In the genomic region with DNA sequence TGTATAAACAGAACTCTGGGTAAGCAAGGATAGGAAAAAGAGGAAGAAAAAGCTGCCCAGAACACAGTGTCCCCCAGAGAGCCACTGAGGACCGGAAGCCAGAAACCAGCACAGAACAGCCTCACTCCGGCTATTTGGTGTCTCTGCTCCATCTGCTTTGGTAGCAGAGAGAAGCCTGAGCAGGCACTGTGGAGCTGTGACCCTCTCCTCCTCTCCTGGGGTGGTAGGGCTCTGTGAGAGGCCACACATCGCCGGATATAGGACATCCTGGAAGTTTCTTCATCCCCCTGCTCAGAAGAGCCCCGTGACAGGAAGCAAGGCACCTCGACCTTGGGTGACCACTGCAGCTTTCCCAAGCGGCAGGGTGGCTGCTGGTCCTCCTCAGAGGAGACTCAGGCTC, we compare ENCODE assay signal across 12 mouse cellular contexts. TPM values are rescaled to one million over a fixed set of nuclear protein-coding genes. Genes with fewer than 3 reads are reported as not detected.
DNase-seq lines count a peak whose midpoint lies in the region; ATAC-seq and TF ChIP-seq lines count a peak whose summit lies in the region.
"Had no signal": no experiment of that assay in that cellular context is flagged by ENCODE, and none has a peak within 500 bp of the region (broad histone marks: within the 10 kb centered on the region; RNA-seq: fewer than 3 reads in every experiment).

No protein-coding gene starts in this region.

- no peak overlapping the region for H3K4me2 ChIP-seq in midbrain, embryonic 11.5 days
- no peak overlapping the region for H3K4me2 ChIP-seq in midbrain, postnatal 0 days (ENCODE audit: low read depth, low read length, poor library complexity, severe bottlenecking)
- H3K4me2 ChIP-seq in kidney, embryonic 15.5 days: no peak overlapping the region

- no peak for TF ChIP-seq CTCF in midbrain, postnatal 0 days (IDR thresholded peaks at IDR 0.05)

- WGBS in midbrain, embryonic 11.5 days: 67% methylated on average over 7 of the region's 7 CpGs
- WGBS in midbrain, postnatal 0 days: 67% methylated on average over 7 of the region's 7 CpGs
- 50% methylated on average over 7 of the region's 7 CpGs for WGBS in kidney, embryonic 15.5 days

- H3K4me3 ChIP-seq in midbrain, embryonic 11.5 days (ENCODE audit: low read depth, low read length): no peak overlapping the region
- H3K4me3 ChIP-seq in midbrain, postnatal 0 days (ENCODE audit: low read depth, low read length): no peak overlapping the region
- no peak overlapping the region for H3K4me3 ChIP-seq in kidney, embryonic 15.5 days (replicated peaks)

- no peak overlapping the region for H3K27ac ChIP-seq in midbrain, embryonic 11.5 days (ENCODE audit: low read depth, low read length)
- no peak overlapping the region for H3K27ac ChIP-seq in midbrain, postnatal 0 days (ENCODE audit: low read depth, low read length)
- peak overlapping the region; percentile 1; the same call in 1 of the 2 replicates for H3K27ac ChIP-seq in kidney, embryonic 15.5 days

- H3K4me1 ChIP-seq in midbrain, embryonic 11.5 days (ENCODE audit: control insufficient read depth, insufficient read depth, low read length): peaks cover 26% of the 10 kb centered on the region
- peaks cover 3% of the 10 kb centered on the region; the same call in 1 of the 2 replicates for H3K4me1 ChIP-seq in midbrain, postnatal 0 days (ENCODE audit: insufficient read depth, low read length)
- peaks cover 74% of the 10 kb centered on the region for H3K4me1 ChIP-seq in kidney, embryonic 15.5 days

- ATAC-seq in midbrain, embryonic 11.5 days (ENCODE audit: low FRiP score): no peak
- no peak for ATAC-seq in midbrain, postnatal 0 days (ENCODE audit: low FRiP score)
- ATAC-seq in kidney, embryonic 15.5 days (replicated peaks; ENCODE audit: low FRiP score): no peak
- ATAC-seq in CD4-positive, CD25-positive, alpha-beta regulatory T cell, adult 4 months: no peak
- ATAC-seq: hindbrain, embryonic 16.5 days had no signal

- peak; percentile 72 for DNase-seq in gastrocnemius, postnatal 25 days
- no peak for DNase-seq in gastrocnemius, postnatal 10 days
- DNase-seq in midbrain, embryonic 11.5 days (ENCODE audit: low spot score, missing footprints): peak; percentile 79
- DNase-seq in midbrain, postnatal 0 days (ENCODE audit: low spot score): no peak
- peak; percentile 56 for DNase-seq in splenic B cell, adult 2 months (ENCODE audit: low read depth, low spot score)
- DNase-seq in urinary bladder, postnatal 25 days (ENCODE audit: low spot score): no peak

- H3K9ac ChIP-seq in midbrain, embryonic 11.5 days (ENCODE audit: low read length): no peak overlapping the region
- H3K9ac ChIP-seq in midbrain, postnatal 0 days (replicated peaks; ENCODE audit: low read length, poor library complexity, severe bottlenecking): no peak overlapping the region
- H3K9ac ChIP-seq in kidney, embryonic 15.5 days: no peak overlapping the region

- no peaks in the 10 kb centered on the region for H3K9me3 ChIP-seq in midbrain, embryonic 11.5 days (ENCODE audit: control insufficient read depth, low read length)
- no peaks in the 10 kb centered on the region for H3K9me3 ChIP-seq in midbrain, postnatal 0 days (ENCODE audit: low read length)
- no peaks in the 10 kb centered on the region for H3K9me3 ChIP-seq in kidney, embryonic 15.5 days (replicated peaks)

- H3K27me3 ChIP-seq in midbrain, embryonic 11.5 days (ENCODE audit: control insufficient read depth, insufficient read depth, low read length): peaks cover 14% of the 10 kb centered on the region
- H3K27me3 ChIP-seq in midbrain, postnatal 0 days (ENCODE audit: insufficient read depth, low read length): 0 out of 2 replicates have a peak, but pooled peaks cover 7% of the 10 kb centered on the region
- H3K27me3 ChIP-seq in kidney, embryonic 15.5 days: no peaks in the 10 kb centered on the region
- H3K27me3 ChIP-seq in splenic B cell, adult 2 months (ENCODE audit: control insufficient read depth, insufficient read depth, low read length, poor library complexity, severe bottlenecking): no peaks in the 10 kb centered on the region

- no peaks in the 10 kb centered on the region for H3K36me3 ChIP-seq in midbrain, embryonic 11.5 days (ENCODE audit: control insufficient read depth, insufficient read depth, low read length)
- H3K36me3 ChIP-seq in midbrain, postnatal 0 days (ENCODE audit: insufficient read depth, low read length): no peaks in the 10 kb centered on the region
- H3K36me3 ChIP-seq in kidney, embryonic 15.5 days: no peaks in the 10 kb centered on the region
- H3K36me3 ChIP-seq in splenic B cell, adult 2 months (ENCODE audit: control insufficient read depth, insufficient read depth, low read length, poor library complexity, severe bottlenecking): no peaks in the 10 kb centered on the region

RNA-seq across cellular contexts. Expression of gene Fkbp5, which starts 3.5 kb away (rescaled TPM):
- total RNA-seq in gastrocnemius, postnatal 25 days (2021): 10 to 100 TPM; 61.0 to 63.6 TPM
- total RNA-seq in gastrocnemius, postnatal 10 days (2021): 10 to 100 TPM in 1 of 2 experiments, 1 to 10 TPM in 1; 6.0 to 14.4 TPM
- polyA plus RNA-seq in midbrain, embryonic 11.5 days (2014; fragmentation: Nextera tagmentation; extraction: Ambion mirVana): 9.8 and 10.9 TPM in 2 replicates
- total RNA-seq in midbrain, postnatal 0 days (2014; rRNA removed): 29.9 and 31.9 TPM in 2 replicates
- polyA plus RNA-seq in midbrain, postnatal 0 days (2015; fragmentation: Nextera tagmentation; extraction: Ambion mirVana): 19.9 and 22.5 TPM in 2 replicates
- polyA plus RNA-seq in kidney, embryonic 15.5 days (2015; fragmentation: Nextera tagmentation; extraction: Ambion mirVana): 31.1 and 35.0 TPM in 2 replicates
- polyA plus RNA-seq in CD4-positive, CD25-positive, alpha-beta regulatory T cell, adult 4 months (2017; shearing (Covaris generic)): 10 to 100 TPM; 17.4 to 17.8 TPM

RNA-seq across cellular contexts. Expression of gene Armc12, which starts 16.8 kb away (rescaled TPM):
- not detected for total RNA-seq in gastrocnemius, postnatal 25 days (2021)
- total RNA-seq in gastrocnemius, postnatal 10 days (2021): not detected
- not detected in 2 replicates for polyA plus RNA-seq in midbrain, embryonic 11.5 days (2014; fragmentation: Nextera tagmentation; extraction: Ambion mirVana)
- total RNA-seq in midbrain, postnatal 0 days (2014; rRNA removed): not detected in 2 replicates
- polyA plus RNA-seq in midbrain, postnatal 0 days (2015; fragmentation: Nextera tagmentation; extraction: Ambion mirVana): not detected in 2 replicates
- polyA plus RNA-seq in kidney, embryonic 15.5 days (2015; fragmentation: Nextera tagmentation; extraction: Ambion mirVana): not detected in 2 replicates
- polyA plus RNA-seq in CD4-positive, CD25-positive, alpha-beta regulatory T cell, adult 4 months (2017; shearing (Covaris generic)): not detected
- polyA plus RNA-seq: embryonic facial prominence, embryonic 14.5 days; hindbrain, embryonic 16.5 days; neural tube, embryonic 14.5 days had no signal

RNA-seq across cellular contexts. Expression of gene Clpsl2, which starts 35.4 kb away (rescaled TPM):
- not detected for total RNA-seq in gastrocnemius, postnatal 25 days (2021)
- not detected for total RNA-seq in gastrocnemius, postnatal 10 days (2021)
- not detected in 2 replicates for polyA plus RNA-seq in midbrain, embryonic 11.5 days (2014; fragmentation: Nextera tagmentation; extraction: Ambion mirVana)
- total RNA-seq in midbrain, postnatal 0 days (2014; rRNA removed): not detected in 2 replicates
- polyA plus RNA-seq in midbrain, postnatal 0 days (2015; fragmentation: Nextera tagmentation; extraction: Ambion mirVana): not detected in 2 replicates
- not detected in 2 replicates for polyA plus RNA-seq in kidney, embryonic 15.5 days (2015; fragmentation: Nextera tagmentation; extraction: Ambion mirVana)
- polyA plus RNA-seq in CD4-positive, CD25-positive, alpha-beta regulatory T cell, adult 4 months (2017; shearing (Covaris generic)): not detected
- polyA plus RNA-seq: embryonic facial prominence, embryonic 14.5 days; hindbrain, embryonic 16.5 days; limb, embryonic 14.5 days; neural tube, embryonic 14.5 days had no signal

RNA-seq across cellular contexts. Expression of gene Clps, which starts 46.7 kb away (rescaled TPM):
- not detected for total RNA-seq in gastrocnemius, postnatal 25 days (2021)
- not detected for total RNA-seq in gastrocnemius, postnatal 10 days (2021)
- not detected in 2 replicates for polyA plus RNA-seq in midbrain, embryonic 11.5 days (2014; fragmentation: Nextera tagmentation; extraction: Ambion mirVana)
- total RNA-seq in midbrain, postnatal 0 days (2014; rRNA removed): not detected in 2 replicates
- not detected in 2 replicates for polyA plus RNA-seq in midbrain, postnatal 0 days (2015; fragmentation: Nextera tagmentation; extraction: Ambion mirVana)
- polyA plus RNA-seq in kidney, embryonic 15.5 days (2015; fragmentation: Nextera tagmentation; extraction: Ambion mirVana): 0.78 and 2.6 TPM in 2 replicates
- not detected for polyA plus RNA-seq in CD4-positive, CD25-positive, alpha-beta regulatory T cell, adult 4 months (2017; shearing (Covaris generic))
- polyA plus RNA-seq: embryonic facial prominence, embryonic 14.5 days; hindbrain, embryonic 16.5 days; neural tube, embryonic 14.5 days had no signal

Comparison
In these comparisons a context has a peak if more than half of its experiments do, and no peak if none do; other contexts are left out.
1. DNase-seq: peak in gastrocnemius, postnatal 25 days (single experiment), midbrain, embryonic 11.5 days (single experiment) and splenic B cell, adult 2 months (single experiment); none in gastrocnemius, postnatal 10 days (single experiment), midbrain, postnatal 0 days (single experiment) and urinary bladder, postnatal 25 days (single experiment).